11 mouse cellular contexts compared by ENCODE assay signal in the genomic region with DNA sequence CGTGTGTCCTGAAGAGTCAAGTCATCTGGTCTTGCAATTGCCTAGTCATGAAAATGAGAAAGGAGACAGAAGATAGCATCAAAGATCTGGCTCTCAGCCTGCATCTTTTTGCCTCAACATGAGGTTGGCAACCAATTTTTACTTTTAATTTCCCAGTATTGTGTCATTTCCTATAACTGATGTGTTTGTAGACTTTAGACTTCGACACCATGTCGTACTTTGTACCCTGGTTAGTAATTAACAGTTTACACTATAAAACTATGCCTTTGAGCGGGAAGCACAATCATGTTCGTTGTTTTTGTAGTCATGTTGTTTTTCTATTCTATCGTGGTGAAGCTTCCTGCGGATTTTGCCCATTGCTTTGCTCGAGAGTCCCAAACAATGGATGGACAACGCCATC.
"Had no signal": no experiment of that assay in that cellular context is flagged by ENCODE, and none has a peak within 500 bp of the region (broad histone marks: within the 10 kb centered on the region; RNA-seq: fewer than 3 reads in every experiment).

No protein-coding gene starts in this region.

- H3K36me3 ChIP-seq: limb, embryonic 12.5 days; liver, embryonic 12.5 days; lung, embryonic 15.5 days; midbrain, embryonic 12.5 days had no signal

- ATAC-seq: liver, embryonic 12.5 days; midbrain, embryonic 16.5 days had no signal

- DNase-seq: layer of hippocampus, adult 9-11 months; layer of hippocampus, postnatal 36 days; right cerebral cortex, postnatal 14 days; thymus, adult 18-20 months; thymus, postnatal 14 days had no signal

- H3K9ac ChIP-seq: limb, embryonic 12.5 days; liver, embryonic 12.5 days; lung, embryonic 15.5 days; midbrain, embryonic 12.5 days had no signal

- H3K4me3 ChIP-seq: limb, embryonic 12.5 days; liver, embryonic 12.5 days; lung, embryonic 15.5 days; midbrain, embryonic 12.5 days had no signal

- H3K27ac ChIP-seq: kidney, postnatal 0 days; limb, embryonic 12.5 days; liver, embryonic 12.5 days; lung, embryonic 15.5 days; midbrain, embryonic 12.5 days had no signal

- H3K27me3 ChIP-seq: limb, embryonic 12.5 days; liver, embryonic 12.5 days; lung, embryonic 15.5 days; midbrain, embryonic 12.5 days had no signal

- H3K4me2 ChIP-seq: limb, embryonic 12.5 days; liver, embryonic 12.5 days; lung, embryonic 15.5 days; midbrain, embryonic 12.5 days had no signal

- H3K9me3 ChIP-seq: limb, embryonic 12.5 days; liver, embryonic 12.5 days; lung, embryonic 15.5 days; midbrain, embryonic 12.5 days had no signal

- H3K4me1 ChIP-seq: liver, embryonic 12.5 days had no signal
